Mouse (Mus musculus) heart, embryonic 14.5 days (tissue): Measurements from ENCODE around the gene 4931409K22Rik. TPM values are rescaled to one million over a fixed set of nuclear protein-coding genes. Genes with fewer than 3 reads are reported as not detected.
A peak's percentile ranks its signal among the peaks of the same experiment; 100 is the strongest.

ENCODE experiments used
- ATAC-seq: fragments of 200-750 bp; cut with Nextera tagmentation; 2 replicates; pipeline ENCODE4 v1.8.0; 2017; ENCODE audit warnings: low read depth, moderate TSS enrichment; ENCODE audit not compliant: insufficient number of reproducible peaks, insufficient read depth, low FRiP score
- H3K27ac ChIP-seq, 2 experiments: fragments of 200-500 bp in 1 of 2; fragments of 300-500 bp in 1 of 2; sonication (generic) in 1 of 2; replicated peaks in 1 of 2; 2 replicates each; pipeline ENCODE4 v1.5.1; 2012 to 2014; ENCODE audit warnings: low read depth in 2 of 2, low read length in 2 of 2, control low read depth in 1 of 2, mild to moderate bottlenecking in 1 of 2, mixed read lengths in 1 of 2; ENCODE audit not compliant: control insufficient read depth in 1 of 2, insufficient read depth in 1 of 2
- H3K27me3 ChIP-seq: fragments of 300-500 bp; sonication (generic); 2 replicates; pipeline ENCODE4 v1.6.1; 2014; ENCODE audit warnings: mild to moderate bottlenecking, low read length, control low read depth; ENCODE audit not compliant: control insufficient read depth, insufficient read depth
- H3K36me3 ChIP-seq: fragments of 300-500 bp; sonication (generic); 2 replicates; pipeline ENCODE4 v1.6.1; 2014; ENCODE audit warnings: mild to moderate bottlenecking, control low read depth, low read length, mixed read lengths; ENCODE audit not compliant: control insufficient read depth, insufficient read depth
- H3K4me1 ChIP-seq, 2 experiments: fragments of 200-500 bp in 1 of 2; fragments of 300-500 bp in 1 of 2; sonication (generic) in 1 of 2; 2 replicates each; pipeline ENCODE4 v1.6.1; 2012 to 2014; ENCODE audit warnings: low read length in 2 of 2, control low read depth in 1 of 2, mixed read lengths in 1 of 2; ENCODE audit not compliant: control insufficient read depth in 2 of 2, insufficient read depth in 2 of 2
- H3K4me2 ChIP-seq: fragments of 300-500 bp; sonication (generic); 2 replicates; pipeline ENCODE4 v1.6.1; 2014; ENCODE audit warnings: mild to moderate bottlenecking, low read length
- H3K4me3 ChIP-seq, 2 experiments: fragments of 200-500 bp in 1 of 2; fragments of 300-500 bp in 1 of 2; sonication (generic) in 1 of 2; 2 replicates each; pipeline ENCODE4 v1.5.1; 2012 to 2014; ENCODE audit warnings: low read length in 2 of 2, mild to moderate bottlenecking in 2 of 2, control low read depth in 1 of 2, low read depth in 1 of 2, moderate library complexity in 1 of 2; ENCODE audit not compliant: control insufficient read depth in 1 of 2, insufficient read depth in 1 of 2
- H3K9ac ChIP-seq: fragments of 300-500 bp; sonication (generic); 2 replicates; pipeline ENCODE4 v1.6.1; 2014; ENCODE audit warnings: mild to moderate bottlenecking, low read length
- H3K9me3 ChIP-seq: fragments of 300-500 bp; sonication (generic); 2 replicates; pipeline ENCODE4 v1.6.1; 2016; ENCODE audit warnings: low read length, control low read depth; ENCODE audit not compliant: control insufficient read depth
- WGBS: fragments of 180-500 bp; shearing (Covaris S2); extraction: QIAGEN DNeasy Blood & Tissue Kit; methylation state at CpG from one replicate; pipeline ENCODE4 v1.1.7; 2014; 5-methylcytosine and 5-hydroxymethylcytosine counted together
- polyA plus RNA-seq: library from polyadenylated mRNA; unstranded; fragments of >200 nt; fragmentation: Nextera tagmentation; extraction: Ambion mirVana; gene quantifications from 2 replicates; pipeline ENCODE4 v1.2.1, GENCODE M21; 2014

Gene 4931409K22Rik
- polyA plus RNA-seq, 1 experiment from 2014 or later: not detected

GRCm38 (mm10) chr5:24591796-24592470, 35.3 kb upstream of the 4931409K22Rik start:
- H3K4me3 ChIP-seq: no peak overlapping the region
- no peak for ATAC-seq
- H3K4me1 ChIP-seq: peaks cover 11 to 23% of the 10 kb centered on the region in 2 experiments; a peak in 3 of 4 replicates
- H3K9me3 ChIP-seq: no peaks in the 10 kb centered on the region
- H3K27me3 ChIP-seq: no peaks in the 10 kb centered on the region
- peaks cover 87% of the 10 kb centered on the region for H3K36me3 ChIP-seq
- H3K9ac ChIP-seq: peak overlapping the region; percentile 48
- H3K27ac ChIP-seq: no peak overlapping the region
- 59% methylated on average over 24 of the region's 24 CpGs for WGBS
- H3K4me2 ChIP-seq: no peak overlapping the region

DNA sequence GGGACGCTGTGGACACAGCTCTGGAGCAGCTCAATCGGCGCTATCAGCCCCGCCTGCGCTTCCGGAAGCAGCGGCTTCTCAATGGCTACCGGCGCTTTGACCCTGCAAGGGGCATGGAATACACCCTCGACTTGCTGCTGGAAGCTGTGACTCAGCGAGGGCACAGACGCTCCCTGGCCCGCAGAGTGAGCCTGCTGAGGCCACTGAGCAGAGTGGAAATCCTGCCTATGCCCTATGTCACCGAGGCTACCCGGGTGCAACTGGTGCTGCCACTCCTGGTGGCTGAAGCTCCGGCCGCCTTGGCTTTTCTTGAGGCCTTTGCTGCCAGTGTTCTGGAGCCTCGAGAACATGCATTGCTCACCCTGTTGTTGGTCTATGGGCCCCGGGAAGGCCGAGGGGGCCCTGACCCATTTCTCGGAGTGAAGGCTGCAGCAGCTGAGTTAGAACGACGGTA, 34.7 kb upstream of the 4931409K22Rik start:
- H3K4me3 ChIP-seq: no peak overlapping the region
- ATAC-seq: no peak
- 0 out of 4 replicates have a peak overlapping the region, but pooled peaks of 1 of the 2 experiments have one; percentile 9 for H3K27ac ChIP-seq
- 34% methylated on average over 23 of the region's 23 CpGs for WGBS
- peak overlapping the region; percentile 25 for H3K4me2 ChIP-seq
- peaks cover 82% of the 10 kb centered on the region for H3K36me3 ChIP-seq
- H3K4me1 ChIP-seq: peaks cover 11 to 24% of the 10 kb centered on the region in 2 experiments; a peak in 3 of 4 replicates
- no peaks in the 10 kb centered on the region for H3K9me3 ChIP-seq
- no peaks in the 10 kb centered on the region for H3K27me3 ChIP-seq
- peak overlapping the region; percentile 48 for H3K9ac ChIP-seq

- peaks cover 67% of the 10 kb centered on the region for H3K36me3 ChIP-seq
- ATAC-seq: no peak
- no peaks in the 10 kb centered on the region for H3K27me3 ChIP-seq
- H3K4me1 ChIP-seq: peaks cover 11 to 28% of the 10 kb centered on the region in 2 experiments; a peak in 3 of 4 replicates
- H3K4me3 ChIP-seq: no peak overlapping the region
- H3K9me3 ChIP-seq: no peaks in the 10 kb centered on the region
- H3K27ac ChIP-seq: no peak overlapping the region
- no peak overlapping the region for H3K9ac ChIP-seq
- whole genome bisulfite sequencing: 87% methylated on average over 20 of the region's 20 CpGs
- no peak overlapping the region for H3K4me2 ChIP-seq
Observed at GRCm38 (mm10) chr5:24589511-24590500, 33.2 kb upstream of the 4931409K22Rik start.

- no peak for ATAC-seq
- Histone ChIP-seq H3K9me3 (no peaks in the 10 kb centered on the region), H3K4me3 (peak overlapping the region; percentile 60 to 84), H3K27ac (peak overlapping the region in 1 of 2 experiments; percentile 67; a peak in 2 of 4 replicates), H3K4me1 (peaks cover 11 to 28% of the 10 kb centered on the region in 2 experiments; a peak in 3 of 4 replicates), H3K4me2 (peak overlapping the region; percentile 85), H3K27me3 (no peaks in the 10 kb centered on the region), H3K9ac (peak overlapping the region; percentile 85), H3K36me3 (peaks cover 41% of the 10 kb centered on the region)
- WGBS: 12% methylated on average over 4 of the region's 4 CpGs
Observed at GRCm38 (mm10) chr5:24587200-24587577, 30.6 kb upstream of the 4931409K22Rik start.

GRCm38 (mm10) chr5:24586547-24587199, 30.1 kb upstream of the 4931409K22Rik start, which contains the start of gene Chpf2:
Gene Chpf2 (plus strand): TSS chr5:24586741.
- H3K9me3 ChIP-seq: no peaks in the 10 kb centered on the region
- ATAC-seq: peak; percentile 82
- WGBS: 0% methylated on average over 43 of the region's 43 CpGs

DNA sequence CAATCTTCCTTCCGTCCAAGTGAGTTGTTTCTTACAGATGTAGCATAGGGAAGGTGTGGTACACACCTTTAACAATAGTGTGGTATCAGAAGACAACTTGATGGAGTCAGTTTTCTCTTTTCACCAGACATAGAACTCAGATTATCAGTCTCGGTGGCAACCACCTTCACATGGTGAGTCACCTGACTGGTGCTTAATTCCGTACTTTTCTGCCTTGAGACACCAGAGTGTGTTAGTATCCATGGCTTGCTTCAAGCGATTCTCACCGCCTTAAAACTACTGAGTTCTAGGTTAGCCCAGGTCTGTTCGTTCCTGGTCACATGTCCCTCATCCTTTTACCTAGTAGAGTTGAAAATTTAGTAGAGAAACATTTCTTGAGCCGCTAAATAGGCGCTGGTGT, 29.5 kb upstream of the 4931409K22Rik start:
- WGBS: 10% methylated on average over 8 of the region's 8 CpGs
- H3K4me1 ChIP-seq: peaks cover 7 to 20% of the 10 kb centered on the region in 2 experiments; a peak in 3 of 4 replicates
- H3K27me3 ChIP-seq: no peaks in the 10 kb centered on the region
- peak overlapping the region; percentile 85 for H3K9ac ChIP-seq
- H3K4me3 ChIP-seq: peak overlapping the region; percentile 60 to 84
- peaks cover 30% of the 10 kb centered on the region for H3K36me3 ChIP-seq
- H3K4me2 ChIP-seq: peak overlapping the region; percentile 85
- H3K27ac ChIP-seq: no peak overlapping the region
- ATAC-seq: no peak
- H3K9me3 ChIP-seq: no peaks in the 10 kb centered on the region

More at GRCm38 (mm10) chr5:24586547-24587199, 30.1 kb upstream of the 4931409K22Rik start, which contains the start of gene Chpf2:
- peak within 1 kb of the TSS; percentile 34 to 67 for H3K27ac ChIP-seq
- H3K4me2 ChIP-seq: peak within 1 kb of the TSS; percentile 85
- no peaks in the 10 kb centered on the region for H3K27me3 ChIP-seq
- H3K36me3 ChIP-seq: peaks cover 36% of the 10 kb centered on the region
- peak within 1 kb of the TSS; percentile 60 to 84 for H3K4me3 ChIP-seq
- peaks cover 11 to 26% of the 10 kb centered on the region in 2 experiments; a peak in 3 of 4 replicates for H3K4me1 ChIP-seq
- H3K9ac ChIP-seq: peak within 1 kb of the TSS; percentile 85
